Mouse (Mus musculus) ES-E14 (cell line): Measurements from ENCODE around the gene Borcs7. TPM values are rescaled to one million over a fixed set of nuclear protein-coding genes. Genes with fewer than 3 reads are reported as not detected.
A peak's percentile ranks its signal among the peaks of the same experiment; 100 is the strongest.

Experiments used
- DNase-seq: peaks from one replicate; pipeline ENCODE4 v3.0.0-alpha.2; 2013; ENCODE audit warnings: low read depth, low spot score
- H3K27ac ChIP-seq: 2 replicates; pipeline ENCODE4 v1.5.1; 2012; ENCODE audit warnings: low read depth, mild to moderate bottlenecking, low read length, moderate library complexity, mixed read lengths; ENCODE audit not compliant: poor library complexity, insufficient read depth, severe bottlenecking
- H3K36me3 ChIP-seq: 2 replicates; pipeline ENCODE4 v1.6.1; 2012; ENCODE audit warnings: mild to moderate bottlenecking, low read length, moderate library complexity, mixed read lengths; ENCODE audit not compliant: control insufficient read depth, poor library complexity, insufficient read depth, severe bottlenecking
- H3K4me1 ChIP-seq, 2 experiments: fragments of 150-350 bp in 1 of 2; sonication (generic) in 1 of 2; 2 replicates each; pipeline ENCODE4 v1.6.1; 2012; ENCODE audit warnings: low read length in 2 of 2, mild to moderate bottlenecking in 1 of 2, mixed read lengths in 1 of 2; ENCODE audit not compliant: control insufficient read depth in 2 of 2, insufficient read depth in 2 of 2, poor library complexity in 1 of 2
- H3K4me3 ChIP-seq, 2 experiments: fragments of 150-350 bp in 1 of 2; sonication (generic) in 1 of 2; 2 replicates each; pipeline ENCODE4 v1.5.1; 2012; ENCODE audit warnings: low read length in 2 of 2, low read depth in 1 of 2, mild to moderate bottlenecking in 1 of 2, mixed read lengths in 1 of 2; ENCODE audit not compliant: insufficient read depth in 1 of 2, poor library complexity in 1 of 2, severe bottlenecking in 1 of 2
- H3K9ac ChIP-seq: 2 replicates; pipeline ENCODE4 v1.6.1; 2012; ENCODE audit warnings: low read depth, mild to moderate bottlenecking, low read length, mixed read lengths; ENCODE audit not compliant: poor library complexity, insufficient read depth, severe bottlenecking
- H3K9me3 ChIP-seq: fragments of 150-350 bp; sonication (generic); 2 replicates; pipeline ENCODE4 v1.6.1; 2012; ENCODE audit warnings: low read depth, mild to moderate bottlenecking, low read length; ENCODE audit not compliant: control insufficient read depth, insufficient read depth
- CHD2 ChIP-seq: IDR thresholded peaks from 2 replicates; pipeline ENCODE4 v1.6.1; 2014; ENCODE audit warnings: mild to moderate bottlenecking, low read depth, low read length, inconsistent platforms
- HCFC1 ChIP-seq: IDR thresholded peaks from 2 replicates; pipeline ENCODE4 v1.6.1; 2012; ENCODE audit warnings: low read length, inconsistent platforms, borderline replicate concordance; ENCODE audit not compliant: insufficient read depth
- MAFK ChIP-seq: IDR thresholded peaks from 2 replicates; pipeline ENCODE4 v1.6.1; 2014; ENCODE audit warnings: mild to moderate bottlenecking, low read depth, low read length, inconsistent platforms; ENCODE audit not compliant: insufficient read depth
- ZC3H11A ChIP-seq: IDR thresholded peaks from 2 replicates; pipeline ENCODE4 v1.6.1; 2012; ENCODE audit warnings: low read depth, mild to moderate bottlenecking, inconsistent platforms, low read length, borderline replicate concordance
- ZNF384 ChIP-seq: IDR thresholded peaks from 2 replicates; pipeline ENCODE4 v1.6.1; 2012; ENCODE audit warnings: low read depth, low read length, inconsistent platforms
- in situ Hi-C, 2 experiments: fragments of 600-800 bp; cut with MboI; formaldehyde crosslinking; loops; one replicate each; pipeline ENCODE4 v1.15.1; 2025; ENCODE audit warnings: low sequenced_read_pairs in 2 of 2, inconsistent platforms in 1 of 2; ENCODE audit not compliant: unreplicated experiment in 2 of 2
- total RNA-seq: library from RNA; depleted of rRNA; stranded (reverse); fragments of 300-350 nt; gene quantifications from 2 replicates; pipeline ENCODE4 v1.2.3, GENCODE M21; 2012

Borcs7 gene
- total RNA-seq, 1 experiment = 2.1 TPM

GRCm38 (mm10) chr19:46718150-46718549, 28.4 kb downstream of the Borcs7 start:
- no peaks in the 10 kb centered on the region for H3K9me3 ChIP-seq
- no peaks in the 10 kb centered on the region for H3K36me3 ChIP-seq
- no peak overlapping the region for H3K27ac ChIP-seq
- in situ Hi-C loops = no loop called here
- no peak for TF ChIP-seq ZNF384
- TF ChIP-seq HCFC1 = no peak
- no peak for TF ChIP-seq MAFK
- TF ChIP-seq ZC3H11A = no peak
- no peak for TF ChIP-seq CHD2
- H3K4me3 ChIP-seq = no peak overlapping the region
- no peak for DNase-seq
- no peak overlapping the region for H3K9ac ChIP-seq
- H3K4me1 ChIP-seq = no peaks in the 10 kb centered on the region

GRCm38 (mm10) chr19:46724411-46724810, 34.7 kb downstream of the Borcs7 start:
- H3K9me3 ChIP-seq = no peaks in the 10 kb centered on the region
- H3K4me1 ChIP-seq = no peaks in the 10 kb centered on the region
- DNase-seq = no peak
- H3K36me3 ChIP-seq = no peaks in the 10 kb centered on the region
- H3K4me3 ChIP-seq = peak overlapping the region; percentile 14 to 53; a peak in 3 of 4 replicates
- in situ Hi-C loops = no loop called here
- no peak overlapping the region for H3K27ac ChIP-seq
- no peak for TF ChIP-seq ZNF384
- TF ChIP-seq ZC3H11A = no peak
- no peak for TF ChIP-seq MAFK
- TF ChIP-seq HCFC1 = no peak
- no peak for TF ChIP-seq CHD2
- H3K9ac ChIP-seq = peak overlapping the region; percentile 47; the same call in 1 of the 2 replicates

GRCm38 (mm10) chr19:46726142-46726541, 36.4 kb downstream of the Borcs7 start:
- H3K9ac ChIP-seq = no peak overlapping the region
- 0 out of 2 replicates have a peak, but pooled peaks cover 2% of the 10 kb centered on the region for H3K36me3 ChIP-seq
- H3K9me3 ChIP-seq = no peaks in the 10 kb centered on the region
- TF ChIP-seq MAFK (peak; percentile 60), CHD2 (no peak)
- DNase-seq = no peak
- in situ Hi-C loops = no loop called here
- H3K27ac ChIP-seq = no peak overlapping the region
- H3K4me1 ChIP-seq = no peaks in the 10 kb centered on the region
- no peak overlapping the region for H3K4me3 ChIP-seq

- Histone ChIP-seq H3K4me3 (no peak overlapping the region), H3K9ac (no peak overlapping the region), H3K36me3 (0 out of 2 replicates have a peak, but pooled peaks cover 2% of the 10 kb centered on the region), H3K27ac (no peak overlapping the region), H3K9me3 (no peaks in the 10 kb centered on the region), H3K4me1 (no peaks in the 10 kb centered on the region)
- no peak for DNase-seq
- in situ Hi-C loops = no loop called here
- TF ChIP-seq ZNF384 = no peak
- no peak for TF ChIP-seq CHD2
- TF ChIP-seq HCFC1 = no peak
- TF ChIP-seq ZC3H11A = no peak
- TF ChIP-seq MAFK = no peak
Observed at GRCm38 (mm10) chr19:46727140-46727736, 37.5 kb downstream of the Borcs7 start.
